Mouse (Mus musculus): ENCODE measurements around the gene H2-Q6.
A peak's percentile ranks its signal among the peaks of the same experiment; 100 is the strongest.
"Not testable (repeated sequence)": the region's sequence is repeated elsewhere in the genome, so short reads cannot be mapped to it uniquely, and the experiment has no call there.

H2-Q6 gene

GRCm38 (mm10) chr17:35424624-35425416, at the start of gene H2-Q6:
TSS of gene H2-Q6 (plus strand) at chr17:35424850.
- DNase-seq, result not testable (repeated sequence)

DNA sequence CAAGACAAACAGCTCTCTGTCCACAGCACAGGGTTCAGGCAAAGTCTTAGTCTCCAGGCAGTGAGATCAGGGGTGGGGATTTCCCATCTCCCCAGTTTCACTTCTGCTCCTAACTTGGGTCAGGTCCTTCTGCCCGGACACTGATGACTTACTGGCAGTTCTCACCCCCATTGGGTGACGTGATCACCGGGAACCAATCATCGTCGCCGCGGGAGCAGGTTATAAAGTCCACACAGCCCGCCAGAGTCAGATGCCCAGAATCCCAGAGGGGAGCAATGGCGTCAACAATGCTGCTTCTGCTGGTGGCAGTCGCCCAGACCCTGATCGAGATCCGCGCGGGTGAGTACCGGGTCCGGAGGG, 45.3 kb upstream of the H2-Q6 start, which contains the start of gene H2-Q4:
H2-Q4 (plus strand) TSS at position 249 of the 360 bp plus-strand sequence.
- DNase-seq, result peak; percentile 94

GRCm38 (mm10) chr17:35379729-35380451, 44.8 kb upstream of the H2-Q6 start:
- peak; percentile 69 for DNase-seq

- DNase-seq, result peak; percentile 83
These were observed 34.9 kb upstream of the H2-Q6 start for GRCm38 (mm10) chr17:35389796-35390195.

DNA sequence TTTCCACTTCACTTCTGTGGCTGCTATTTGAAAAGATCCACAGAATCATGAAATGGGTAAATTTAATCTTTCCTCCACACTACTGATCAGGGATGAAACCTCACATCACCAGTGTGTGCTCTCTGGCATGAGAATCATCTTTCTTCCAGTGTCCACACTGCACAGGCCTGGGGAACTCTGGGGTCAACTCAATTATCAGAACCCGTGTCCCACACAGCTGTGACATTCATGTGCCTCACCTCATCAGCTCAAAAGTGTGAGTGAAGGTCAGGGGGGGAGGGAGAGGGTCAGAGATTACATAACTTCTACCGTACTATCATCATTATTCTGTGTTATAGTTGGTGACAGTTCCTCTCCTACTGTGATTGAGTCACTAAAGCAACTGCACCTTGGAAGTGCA, 32.0 kb upstream of the H2-Q6 start:
- not testable (repeated sequence) for DNase-seq

DNA sequence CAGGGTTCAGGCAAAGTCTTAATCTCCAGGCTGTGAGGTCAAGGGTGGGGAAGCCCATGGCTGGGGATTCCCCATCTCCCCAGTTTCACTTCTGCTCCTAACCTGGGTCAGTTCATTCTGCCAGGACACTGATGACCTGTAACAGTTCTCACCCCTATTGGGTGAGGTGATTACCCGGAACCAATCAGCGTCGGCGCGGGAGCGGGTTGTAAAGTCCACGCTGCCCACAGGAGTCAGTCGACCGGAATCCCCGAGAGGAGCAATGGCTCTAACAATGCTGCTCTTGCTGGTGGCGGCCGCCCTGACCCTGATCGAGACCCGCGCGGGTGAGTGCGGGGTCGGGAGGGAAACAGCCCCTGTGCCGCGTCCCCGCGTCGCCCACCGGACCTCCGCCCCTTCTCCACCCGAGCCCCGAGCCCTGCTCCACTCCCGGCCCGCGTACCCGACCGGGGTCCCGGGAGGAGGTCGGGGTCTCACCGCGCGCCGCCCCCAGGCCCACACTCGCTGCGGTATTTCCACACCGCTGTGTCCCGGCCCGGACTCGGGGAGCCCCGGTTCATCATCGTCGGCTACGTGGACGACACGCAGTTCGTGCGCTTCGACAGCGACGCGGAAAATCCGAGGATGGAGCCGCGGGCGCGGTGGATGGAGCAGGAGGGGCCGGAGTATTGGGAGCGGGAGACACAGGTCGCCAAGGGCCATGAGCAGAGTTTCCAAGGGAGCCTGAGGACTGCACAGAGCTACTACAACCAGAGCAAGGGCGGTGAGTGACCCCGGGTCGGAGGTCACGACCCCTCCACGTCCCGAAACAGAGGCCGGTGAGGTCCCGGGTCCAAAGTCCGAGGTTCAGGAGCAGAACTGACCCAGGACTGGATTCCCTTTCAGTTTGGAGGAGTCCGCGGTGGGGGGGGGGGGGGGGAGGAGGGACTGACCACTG, 30.5 kb upstream of the H2-Q6 start:
- DNase-seq, result not testable (repeated sequence)

DNA sequence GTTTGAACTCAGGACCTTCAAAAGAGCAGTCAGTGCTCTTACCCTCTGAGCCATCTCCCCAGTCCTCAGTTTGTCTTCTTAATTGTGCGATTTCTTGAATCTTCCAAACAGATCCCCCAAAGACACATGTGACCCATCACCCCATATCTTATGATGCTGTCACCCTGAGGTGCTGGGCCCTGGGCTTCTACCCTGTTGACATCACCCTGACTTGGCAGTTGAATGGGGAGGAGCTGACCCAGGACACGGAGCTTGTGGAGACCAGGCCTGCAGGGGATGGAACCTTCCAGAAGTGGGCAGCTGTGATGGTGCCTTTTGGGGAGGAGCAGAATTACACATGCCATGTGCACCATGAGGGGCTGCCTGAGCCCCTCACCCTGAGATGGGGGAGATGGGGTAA, 27.7 kb upstream of the H2-Q6 start:
- DNase-seq, result not testable (repeated sequence)

GRCm38 (mm10) chr17:35413057-35413456, 11.6 kb upstream of the H2-Q6 start:
- DNase-seq, result not testable (repeated sequence)

DNA sequence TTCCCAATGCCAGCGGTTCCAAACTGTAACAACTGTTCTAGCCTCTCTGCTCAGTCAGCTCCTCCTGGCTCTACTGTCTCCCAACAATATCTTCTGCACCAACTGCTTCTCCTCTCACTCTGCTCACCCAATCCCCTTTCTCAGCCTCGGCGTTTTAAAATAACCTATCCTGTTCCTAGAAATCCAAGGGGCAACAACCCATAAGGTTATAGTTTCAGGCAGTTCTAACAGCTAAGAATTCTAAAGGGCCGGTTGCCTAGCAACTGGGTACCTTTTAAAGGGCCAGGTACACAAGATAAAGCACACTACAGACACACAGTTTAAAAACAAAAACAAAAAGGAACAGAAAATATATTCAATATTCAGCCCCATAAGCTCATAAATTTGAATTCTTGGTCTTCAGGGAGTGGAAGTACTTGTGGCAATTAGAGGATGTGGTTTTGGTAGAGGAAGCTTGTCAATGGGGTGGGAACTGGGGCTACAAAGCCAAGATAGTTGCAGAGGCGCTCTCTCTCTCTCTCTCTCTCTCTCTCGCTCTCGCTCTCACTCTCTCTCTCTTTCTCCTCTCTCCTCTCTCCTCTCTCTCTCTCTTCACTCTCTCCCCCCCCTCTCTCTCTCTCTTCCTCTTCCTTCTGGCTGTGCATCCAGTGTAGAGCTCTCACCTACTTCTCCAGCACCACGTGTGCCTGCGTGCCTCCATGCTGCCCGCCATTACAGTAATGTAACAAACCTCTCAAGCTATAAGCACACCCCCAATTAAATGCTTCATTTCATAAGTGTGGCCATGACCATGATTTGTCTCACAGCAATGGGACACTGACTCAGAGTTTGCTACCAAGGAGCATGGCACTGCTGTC, 9.1 kb upstream of the H2-Q6 start:
- not testable (repeated sequence) for DNase-seq

- DNase-seq, result no peak
These were observed 5.9 kb upstream of the H2-Q6 start for GRCm38 (mm10) chr17:35418772-35419171.

DNA sequence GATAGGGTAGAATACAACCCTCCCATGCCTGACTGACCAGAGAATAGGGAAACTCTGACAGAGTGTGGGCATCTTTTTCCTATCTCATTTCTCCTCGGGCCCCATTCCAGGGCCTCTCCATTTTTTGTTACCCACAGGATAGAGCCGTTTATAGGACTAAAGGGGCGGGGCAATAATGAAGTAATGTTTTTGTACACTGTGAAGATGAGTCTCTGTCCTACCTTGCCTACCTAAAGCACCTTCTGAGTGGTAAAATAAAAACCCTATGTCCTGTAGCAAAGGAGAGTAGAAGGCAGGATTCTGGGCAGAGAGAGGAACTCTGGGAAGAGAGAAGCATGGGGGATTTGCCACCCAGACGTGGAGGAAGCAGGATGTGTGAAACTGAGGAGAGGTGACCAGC, 5.1 kb upstream of the H2-Q6 start:
- DNase-seq, result not testable (repeated sequence)

GRCm38 (mm10) chr17:35420206-35420810, 4.3 kb upstream of the H2-Q6 start:
- DNase-seq, result peak; percentile 65

DNA sequence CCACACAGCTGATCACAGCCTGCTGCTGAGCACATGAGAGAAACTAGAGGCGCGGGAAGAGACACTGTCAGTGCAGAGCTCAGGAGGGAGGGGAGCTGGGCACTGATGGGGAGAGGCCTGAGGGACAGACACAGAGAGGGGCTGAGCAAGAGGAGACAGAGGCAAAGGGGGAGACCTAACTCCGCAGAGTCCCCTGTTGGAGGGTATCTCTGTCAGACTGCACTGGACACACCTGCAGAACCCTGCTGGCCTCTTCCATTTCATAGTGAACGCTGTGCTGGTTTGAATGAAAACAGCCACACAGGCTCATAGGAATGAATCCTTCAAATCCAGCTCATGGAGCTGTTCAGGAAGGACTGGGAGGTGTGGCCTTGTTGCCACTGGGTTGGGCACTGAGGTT, 3.3 kb upstream of the H2-Q6 start:
- not testable (repeated sequence) for DNase-seq

DNA sequence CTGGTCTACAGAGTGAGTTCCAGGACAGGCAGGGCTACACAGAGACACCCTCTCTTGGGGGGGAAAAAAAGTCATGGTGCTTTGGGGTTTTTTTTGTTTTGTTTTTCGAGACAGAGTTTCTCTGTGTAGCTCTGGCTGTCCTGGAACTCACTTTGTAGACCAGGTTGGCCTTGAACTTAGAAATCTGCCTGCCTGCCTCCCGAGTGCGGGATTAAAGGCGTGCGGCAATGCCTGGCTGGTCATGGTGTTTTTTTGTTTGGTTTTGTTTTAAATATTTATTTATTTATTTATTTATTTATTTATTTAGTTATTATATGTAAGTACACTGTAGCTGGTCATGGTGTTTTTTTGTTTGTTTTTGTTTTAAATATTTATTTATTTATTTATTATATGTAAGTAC, 2.3 kb upstream of the H2-Q6 start:
- not testable (repeated sequence) for DNase-seq

DNA sequence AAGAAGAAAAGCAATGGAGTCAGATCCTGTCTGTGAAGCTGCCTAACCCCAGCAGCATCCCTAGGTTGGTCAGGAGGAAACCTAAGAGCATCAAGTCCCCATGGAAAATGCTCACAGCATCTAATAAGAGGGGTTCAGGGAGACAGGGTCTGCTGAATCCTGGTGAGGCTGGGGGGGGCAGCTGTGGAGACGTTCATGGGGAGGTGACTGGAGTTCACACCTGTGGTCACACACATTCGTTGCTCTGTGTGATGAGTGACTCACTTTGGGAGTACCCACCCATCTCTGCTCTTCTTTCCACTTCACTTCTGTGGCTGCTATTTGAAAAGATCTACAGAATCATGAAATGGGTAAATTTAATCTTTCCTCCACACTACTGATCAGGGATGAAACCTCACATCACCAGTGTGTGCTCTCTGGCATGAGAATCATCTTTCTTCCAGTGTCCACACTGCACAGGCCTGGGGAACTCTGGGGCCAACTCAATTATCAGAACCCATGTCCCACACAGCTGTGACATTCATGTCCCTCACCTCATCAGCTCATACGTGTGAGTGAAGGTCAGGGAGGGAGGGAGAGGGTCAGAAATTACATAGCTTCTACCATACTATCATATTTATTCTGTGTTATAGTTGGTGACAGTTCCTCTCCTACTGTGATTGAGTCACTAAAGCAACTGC, 1.4 kb upstream of the H2-Q6 start:
- DNase-seq, result not testable (repeated sequence)

- DNase-seq, result not testable (repeated sequence)
These were observed 544 bp upstream of the H2-Q6 start for GRCm38 (mm10) chr17:35424106-35424505.

GRCm38 (mm10) chr17:35425474-35425873, 824 bp downstream of the H2-Q6 start:
- peak; percentile 25 for DNase-seq

DNA sequence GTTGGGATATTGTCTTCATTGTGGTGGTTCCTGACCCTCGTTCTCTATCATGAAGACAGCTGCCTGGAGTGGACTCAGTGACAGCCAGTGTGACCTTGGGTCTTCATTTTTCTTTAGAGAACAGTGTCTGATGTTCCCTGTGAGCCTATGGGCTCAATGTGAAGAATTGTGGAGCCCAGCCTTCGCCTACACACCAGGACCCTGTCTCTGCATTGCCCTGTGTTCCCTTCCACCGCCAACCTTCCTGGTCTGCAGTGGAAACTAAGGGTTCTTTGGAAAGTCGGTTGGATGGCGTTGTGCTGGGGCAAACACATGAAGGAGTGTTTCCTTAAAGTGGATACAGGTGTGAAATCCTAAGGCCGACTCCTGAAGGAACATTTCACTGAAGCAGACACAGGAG, 4.2 kb downstream of the H2-Q6 start:
- DNase-seq, result not testable (repeated sequence)

DNA sequence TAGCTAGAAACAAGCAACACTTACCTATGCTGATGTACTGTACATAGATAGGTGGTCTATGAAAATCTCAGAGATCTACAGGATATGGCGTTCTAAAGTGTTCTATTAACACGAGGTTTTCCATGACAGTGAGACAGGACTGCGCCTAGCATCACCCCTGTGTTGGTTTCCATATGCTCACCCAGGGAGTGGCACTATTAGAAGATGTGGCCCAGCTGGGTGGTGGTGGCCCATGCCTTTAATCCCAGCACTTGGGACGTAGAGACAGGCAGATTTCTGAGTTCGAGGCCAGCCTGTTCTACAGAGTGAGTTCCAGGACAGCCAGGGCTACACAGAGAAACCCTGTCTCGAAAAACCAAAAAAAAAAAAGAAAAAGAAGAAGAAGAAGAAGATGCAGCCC, 6.0 kb downstream of the H2-Q6 start:
- not testable (repeated sequence) for DNase-seq

DNA sequence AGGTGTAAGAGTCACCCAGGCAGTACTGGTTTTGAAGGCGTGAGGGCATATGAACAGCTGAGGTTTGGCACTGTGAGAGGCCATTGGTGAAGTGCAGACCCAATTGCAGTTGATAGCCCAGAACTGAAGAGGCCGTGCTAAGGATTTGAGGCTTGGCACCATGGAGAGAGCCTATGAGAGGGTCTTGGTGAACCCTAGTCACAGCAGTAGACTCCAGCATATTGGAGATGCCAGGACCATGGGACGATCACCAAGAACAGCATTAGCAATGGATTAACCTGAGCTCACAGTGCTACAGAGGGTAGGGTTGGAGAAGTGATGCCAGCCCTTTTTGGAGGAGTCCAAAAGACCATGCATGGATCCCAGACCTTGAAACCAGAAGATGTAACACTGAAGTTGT, 7.5 kb downstream of the H2-Q6 start:
- DNase-seq, result not testable (repeated sequence)

DNA sequence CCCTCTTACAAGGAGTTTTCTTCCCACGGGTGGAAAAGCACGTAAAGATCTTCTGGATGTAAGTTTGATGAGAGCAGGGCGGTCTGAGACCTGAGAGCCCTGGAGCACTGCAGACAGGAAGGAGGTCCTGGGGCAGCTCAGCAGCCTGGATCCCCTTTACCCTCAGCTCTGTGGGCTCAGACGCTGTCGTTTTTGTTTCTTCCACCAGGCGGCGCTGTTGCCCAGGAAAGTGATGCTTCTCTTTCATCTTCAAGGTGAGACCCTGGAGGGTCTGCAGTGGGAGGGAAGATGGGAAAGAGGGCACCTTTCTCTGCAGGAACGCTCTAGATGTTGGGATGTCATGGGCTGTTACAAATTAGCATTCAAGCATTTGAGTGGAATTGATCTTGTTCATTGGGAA, 10.2 kb downstream of the H2-Q6 start:
- DNase-seq, result peak; percentile 36

Data from thymus, postnatal 14 days (tissue).